Mouse (Mus musculus) heart, adult 8-10 months (tissue): ENCODE data around the gene Sult2a5. TPM values are rescaled to one million over a fixed set of nuclear protein-coding genes. Genes with fewer than 3 reads are reported as not detected.

Experiments
- DNase-seq: peaks from one replicate; pipeline ENCODE4 v3.0.0; 2022; ENCODE audit warnings: low spot score
- total RNA-seq, 4 experiments: library from RNA; stranded (reverse); gene quantifications; 2 replicates each; pipeline ENCODE4 v1.2.4; 2022

Gene Sult2a5
- total RNA-seq, result not detected

DNA sequence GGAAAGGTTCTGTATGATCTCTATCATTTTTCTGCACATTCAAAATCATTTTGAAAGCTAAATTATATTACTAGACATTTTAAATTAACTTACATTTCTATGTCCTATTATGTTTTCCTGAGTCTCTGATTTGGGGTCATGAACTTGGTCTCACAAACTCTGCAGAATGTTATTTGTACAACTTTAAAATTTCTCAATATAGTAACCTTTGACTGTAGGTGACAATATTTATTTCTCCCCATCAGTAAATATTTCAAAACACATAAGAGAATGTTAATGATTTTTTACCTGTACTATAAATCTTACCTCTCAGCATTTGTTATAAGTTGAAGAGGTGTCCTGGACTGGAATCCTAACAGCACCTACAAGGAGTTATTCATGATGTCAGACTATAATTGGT lies at the start of gene Sult2a5:
Gene Sult2a5, plus strand, starts transcription at position 301 of the 400 bp plus-strand sequence.
- no peak for DNase-seq

Other genes with a start within 250 kb of the Sult2a5 start
- under 1 TPM in 1 of 4 experiments, not detected in 3; 0.14 TPM for gene Cabp5, start 225.8 kb upstream of the Sult2a5 start, total RNA-seq
- gene Bsph1, start 173.1 kb upstream of the Sult2a5 start, total RNA-seq, result not detected
- gene Bsph2, start 52.9 kb upstream of the Sult2a5 start, total RNA-seq, result not detected
- not detected for gene Sult2a2, start 109.5 kb downstream of the Sult2a5 start, total RNA-seq
- gene Sult2a1, start 213.4 kb downstream of the Sult2a5 start, total RNA-seq, result not detected